Mouse (Mus musculus) frontal cortex, postnatal 10 days (tissue): ENCODE measurements around the gene Prl7a1.

ENCODE experiments used
- DNase-seq, 2 experiments: peaks; one replicate each; pipeline ENCODE4 v3.0.0; 2022; ENCODE audit warnings: low spot score in 2 of 2, mixed read lengths in 1 of 2

The Prl7a1 gene

GRCm38 (mm10) chr13:27642393-27642792, at the start of gene Prl7a1:
Gene Prl7a1, minus strand, starts transcription at chr13:27642493.
- DNase-seq = no peak

- no peak for DNase-seq
Observed at GRCm38 (mm10) chr13:27667936-27668335, 25.6 kb upstream of the Prl7a1 start, which contains the start of gene Prl7a2. Gene Prl7a2, minus strand, starts transcription at chr13:27668036.

- DNase-seq = no peak
Observed at GRCm38 (mm10) chr13:27660747-27661146, 18.5 kb upstream of the Prl7a1 start.

GRCm38 (mm10) chr13:27610482-27610881, 31.8 kb downstream of the Prl7a1 start, which contains the start of gene Prl7b1:
Gene Prl7b1, minus strand, starts transcription at chr13:27610582.
- no peak for DNase-seq
